Mouse (Mus musculus) limb, embryonic 14.5 days (tissue): ENCODE data around the gene Kcnj11. TPM values are rescaled to one million over a fixed set of nuclear protein-coding genes. Genes with fewer than 3 reads are reported as not detected.

Experiments used
- ATAC-seq: fragments of 200-750 bp; cut with Nextera tagmentation; 2 replicates; pipeline ENCODE4 v1.8.0; 2017; ENCODE audit warnings: low read depth, moderate number of reproducible peaks, moderate TSS enrichment; ENCODE audit not compliant: low FRiP score
- DNase-seq: peaks from one replicate; pipeline ENCODE4 v3.0.0-alpha.2; 2015; ENCODE audit warnings: low spot score
- H3K27ac ChIP-seq: fragments of 300-500 bp; sonication (generic); replicated peaks from 2 replicates; pipeline ENCODE4 v1.5.1; 2014; ENCODE audit warnings: low read depth, mild to moderate bottlenecking, low read length, moderate library complexity, mixed read lengths
- H3K27me3 ChIP-seq: fragments of 300-500 bp; sonication (generic); 2 replicates; pipeline ENCODE4 v1.6.1; 2014; ENCODE audit warnings: low read length, mixed read lengths; ENCODE audit not compliant: control insufficient read depth, insufficient read depth
- H3K36me3 ChIP-seq: fragments of 300-500 bp; sonication (generic); 2 replicates; pipeline ENCODE4 v1.6.1; 2014; ENCODE audit warnings: mild to moderate bottlenecking, low read length, moderate library complexity, mixed read lengths; ENCODE audit not compliant: control insufficient read depth, insufficient read depth
- H3K4me1 ChIP-seq: fragments of 300-500 bp; sonication (generic); 2 replicates; pipeline ENCODE4 v1.6.1; 2014; ENCODE audit warnings: antibody characterized with exemption, low read length, mixed read lengths; ENCODE audit not compliant: control insufficient read depth, insufficient read depth
- H3K4me2 ChIP-seq: fragments of 300-500 bp; sonication (generic); replicated peaks from 2 replicates; pipeline ENCODE4 v1.6.1; 2014; ENCODE audit warnings: low read depth, mild to moderate bottlenecking, low read length, moderate library complexity; ENCODE audit not compliant: severe bottlenecking
- H3K4me3 ChIP-seq: fragments of 300-500 bp; sonication (generic); replicated peaks from 2 replicates; pipeline ENCODE4 v1.5.1; 2014; ENCODE audit warnings: low read length
- H3K9ac ChIP-seq: fragments of 300-500 bp; sonication (generic); 2 replicates; pipeline ENCODE4 v1.6.1; 2014; ENCODE audit warnings: mild to moderate bottlenecking, low read depth, low read length, moderate library complexity; ENCODE audit not compliant: severe bottlenecking
- H3K9me3 ChIP-seq: fragments of 300-500 bp; sonication (generic); 2 replicates; pipeline ENCODE4 v1.6.1; 2016; ENCODE audit warnings: low read length; ENCODE audit not compliant: control insufficient read depth
- POLR2A ChIP-seq: fragments of 200-500 bp; IDR thresholded peaks from 2 replicates; pipeline ENCODE4 v1.8.0; 2012; ENCODE audit warnings: inconsistent platforms, mild to moderate bottlenecking, moderate library complexity, borderline replicate concordance; ENCODE audit not compliant: insufficient read depth, insufficient read length; ENCODE audit errors: extremely low read depth
- WGBS: fragments of 180-500 bp; shearing (Covaris S2); extraction: QIAGEN DNeasy Blood & Tissue Kit; methylation state at CpG from one replicate; pipeline ENCODE4 v1.1.7; 2014; 5-methylcytosine and 5-hydroxymethylcytosine counted together
- polyA plus RNA-seq, 2 experiments: library from polyadenylated mRNA; depleted of rRNA in 1 of 2; stranded (reverse) in 1 of 2; unstranded in 1 of 2; fragments of >200 nt; fragmentation: Nextera tagmentation in 1 of 2; extraction: Ambion mirVana in 1 of 2; gene quantifications; 2 replicates each; pipeline versions ENCODE4 v1.2.1 to v1.2.3; 2012 to 2014

Kcnj11 gene
- polyA plus RNA-seq, 2 experiments, result 0.41 to 2.6 TPM

- Histone ChIP-seq H3K36me3 (peaks cover 68% of the 10 kb centered on the region), H3K9ac (no peak overlapping the region), H3K4me1 (no peaks in the 10 kb centered on the region), H3K27ac (no peak overlapping the region), H3K27me3 (no peaks in the 10 kb centered on the region), H3K4me3 (no peak overlapping the region), H3K9me3 (no peaks in the 10 kb centered on the region), H3K4me2 (no peak overlapping the region)
- WGBS, result 94% methylated on average over 3 of the region's 3 CpGs
- DNase-seq (no peak), ATAC-seq (no peak)
- no peak for TF ChIP-seq POLR2A
Measured at GRCm38 (mm10) chr7:46053566-46053965, 47.0 kb downstream of the Kcnj11 start.

- H3K9me3 ChIP-seq, result no peaks in the 10 kb centered on the region
- no peak overlapping the region for H3K27ac ChIP-seq
- H3K9ac ChIP-seq, result no peak overlapping the region
- peaks cover 73% of the 10 kb centered on the region for H3K36me3 ChIP-seq
- H3K4me3 ChIP-seq, result no peak overlapping the region
- H3K27me3 ChIP-seq, result no peaks in the 10 kb centered on the region
- DNase-seq, result peak; percentile 8
- WGBS, result 81% methylated on average over 4 of the region's 4 CpGs
- no peak for ATAC-seq
- no peak for TF ChIP-seq POLR2A
- no peak overlapping the region for H3K4me2 ChIP-seq
- H3K4me1 ChIP-seq, result no peaks in the 10 kb centered on the region
Measured at GRCm38 (mm10) chr7:46052161-46052821, 48.3 kb downstream of the Kcnj11 start.

- TF ChIP-seq POLR2A, result no peak
- WGBS, result 93% methylated on average over 7 of the region's 7 CpGs
- ATAC-seq, result no peak
- Histone ChIP-seq H3K36me3 (peaks cover 72% of the 10 kb centered on the region), H3K27me3 (no peaks in the 10 kb centered on the region), H3K27ac (no peak overlapping the region), H3K4me1 (no peaks in the 10 kb centered on the region), H3K9me3 (no peaks in the 10 kb centered on the region), H3K4me2 (no peak overlapping the region), H3K4me3 (no peak overlapping the region), H3K9ac (no peak overlapping the region)
- DNase-seq, result no peak
Measured at GRCm38 (mm10) chr7:46049981-46050380, 50.6 kb downstream of the Kcnj11 start.

- TF ChIP-seq POLR2A, result no peak
- Histone ChIP-seq H3K27me3 (no peaks in the 10 kb centered on the region), H3K27ac (no peak overlapping the region), H3K9ac (no peak overlapping the region), H3K4me3 (no peak overlapping the region), H3K4me2 (no peak overlapping the region), H3K36me3 (peaks cover 74% of the 10 kb centered on the region), H3K9me3 (no peaks in the 10 kb centered on the region), H3K4me1 (no peaks in the 10 kb centered on the region)
- DNase-seq, result no peak
- no peak for ATAC-seq
- WGBS, result 93% methylated on average over 13 of the region's 13 CpGs
Measured at GRCm38 (mm10) chr7:46047873-46048562, 52.5 kb downstream of the Kcnj11 start.

- Histone ChIP-seq H3K27ac (no peak overlapping the region), H3K4me3 (no peak overlapping the region), H3K4me1 (no peaks in the 10 kb centered on the region), H3K9ac (no peak overlapping the region), H3K9me3 (no peaks in the 10 kb centered on the region), H3K36me3 (peaks cover 76% of the 10 kb centered on the region), H3K27me3 (no peaks in the 10 kb centered on the region), H3K4me2 (no peak overlapping the region)
- TF ChIP-seq POLR2A, result no peak
- ATAC-seq (no peak), DNase-seq (no peak)
- 95% methylated on average over 11 of the region's 11 CpGs for WGBS
Measured at GRCm38 (mm10) chr7:46045882-46046281, 54.7 kb downstream of the Kcnj11 start.
